Mouse (Mus musculus): ENCODE results near the gene Tmem213. TPM values are rescaled to one million over a fixed set of nuclear protein-coding genes. Genes with fewer than 3 reads are reported as not detected.

Tmem213 gene
- polyA plus RNA-seq, 1 experiment: 2.6 TPM

GRCm38 (mm10) chr6:38108449-38108848 lies 606 bp upstream of the Tmem213 start:
- Histone ChIP-seq H3K4me3 (replicated peaks; ENCODE audit: extremely low read depth, low read depth, low read length) (no peak overlapping the region), H3K4me1 (ENCODE audit: control insufficient read depth, insufficient read depth, low read length) (no peaks in the 10 kb centered on the region; the same call in 1 of the 2 replicates)
- 76% methylated on average over 5 of the region's 5 CpGs for WGBS
- TF ChIP-seq CTCF (IDR thresholded peaks at IDR 0.05; ENCODE audit: insufficient read depth, low read length) (no peak), POLR2A (IDR thresholded peaks at IDR 0.05; ENCODE audit: borderline replicate concordance, extremely low read depth, low read depth, low read length) (no peak)
- DNase-seq: no peak

GRCm38 (mm10) chr6:38109871-38110270 lies 816 bp downstream of the Tmem213 start:
- H3K4me3 ChIP-seq (replicated peaks; ENCODE audit: extremely low read depth, low read depth, low read length): no peak overlapping the region
- TF ChIP-seq POLR2A (IDR thresholded peaks at IDR 0.05; ENCODE audit: borderline replicate concordance, extremely low read depth, low read depth, low read length) (no peak), CTCF (IDR thresholded peaks at IDR 0.05; ENCODE audit: insufficient read depth, low read length) (no peak)
- 15% methylated on average over 9 of the region's 9 CpGs for WGBS

DNA sequence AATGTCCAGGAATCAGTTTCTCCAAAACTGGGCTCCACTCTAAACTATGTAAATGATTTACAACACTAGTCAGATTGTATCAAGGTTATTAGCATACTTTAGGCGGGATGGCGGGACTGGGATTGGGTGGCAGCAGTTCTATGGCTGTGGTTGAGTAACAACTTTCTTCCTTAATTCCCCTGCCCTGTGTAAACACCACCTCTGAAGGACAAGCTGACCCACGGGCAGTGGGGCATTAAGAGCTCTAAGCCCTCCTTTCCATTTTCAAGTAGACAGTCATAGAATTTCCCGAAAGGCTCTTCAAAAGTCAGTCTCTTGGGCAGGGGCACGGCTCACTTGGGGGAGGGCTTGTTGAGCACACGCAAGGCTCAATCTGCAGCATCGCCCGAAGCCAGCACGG lies 1.8 kb downstream of the Tmem213 start:
- no peak for DNase-seq
- 63% methylated on average over 9 of the region's 9 CpGs for WGBS
- no peaks in the 10 kb centered on the region; the same call in 1 of the 2 replicates for H3K4me1 ChIP-seq (ENCODE audit: control insufficient read depth, insufficient read depth, low read length)
- H3K4me3 ChIP-seq (replicated peaks; ENCODE audit: extremely low read depth, low read depth, low read length): no peak overlapping the region
- TF ChIP-seq CTCF (IDR thresholded peaks at IDR 0.05; ENCODE audit: insufficient read depth, low read length): no peak
- TF ChIP-seq POLR2A (IDR thresholded peaks at IDR 0.05; ENCODE audit: borderline replicate concordance, extremely low read depth, low read depth, low read length): no peak

More at GRCm38 (mm10) chr6:38109871-38110270, 816 bp downstream of the Tmem213 start:
- no peak for DNase-seq
- H3K4me1 ChIP-seq (ENCODE audit: control insufficient read depth, insufficient read depth, low read length): no peaks in the 10 kb centered on the region; the same call in 1 of the 2 replicates

- 47% methylated on average over 4 of the region's 4 CpGs for WGBS
- TF ChIP-seq POLR2A (IDR thresholded peaks at IDR 0.05; ENCODE audit: borderline replicate concordance, extremely low read depth, low read depth, low read length) (no peak), CTCF (IDR thresholded peaks at IDR 0.05; ENCODE audit: insufficient read depth, low read length) (no peak)
- no peak for DNase-seq
- Histone ChIP-seq H3K4me1 (ENCODE audit: control insufficient read depth, insufficient read depth, low read length) (no peaks in the 10 kb centered on the region), H3K4me3 (replicated peaks; ENCODE audit: extremely low read depth, low read depth, low read length) (no peak overlapping the region)
Measured at GRCm38 (mm10) chr6:38116107-38116770, 7.2 kb downstream of the Tmem213 start.

GRCm38 (mm10) chr6:38118341-38118740 lies 9.3 kb downstream of the Tmem213 start:
- no peak for DNase-seq
- H3K4me1 ChIP-seq (ENCODE audit: control insufficient read depth, insufficient read depth, low read length): 0 out of 2 replicates have a peak, but pooled peaks cover 3% of the 10 kb centered on the region
- H3K4me3 ChIP-seq (replicated peaks; ENCODE audit: extremely low read depth, low read depth, low read length): no peak overlapping the region
- TF ChIP-seq CTCF (IDR thresholded peaks at IDR 0.05; ENCODE audit: insufficient read depth, low read length): no peak
- TF ChIP-seq POLR2A (IDR thresholded peaks at IDR 0.05; ENCODE audit: borderline replicate concordance, extremely low read depth, low read depth, low read length): no peak
- WGBS: 54% methylated on average over 6 of the region's 6 CpGs

- DNase-seq: no peak
- Histone ChIP-seq H3K4me1 (ENCODE audit: control insufficient read depth, insufficient read depth, low read length) (0 out of 2 replicates have a peak, but pooled peaks cover 5% of the 10 kb centered on the region), H3K4me3 (replicated peaks; ENCODE audit: extremely low read depth, low read depth, low read length) (no peak overlapping the region)
- TF ChIP-seq POLR2A (IDR thresholded peaks at IDR 0.05; ENCODE audit: borderline replicate concordance, extremely low read depth, low read depth, low read length) (no peak), CTCF (IDR thresholded peaks at IDR 0.05; ENCODE audit: insufficient read depth, low read length) (no peak)
- 46% methylated on average over 9 of the region's 9 CpGs for WGBS
Measured at GRCm38 (mm10) chr6:38120681-38121371, 11.8 kb downstream of the Tmem213 start.

DNA sequence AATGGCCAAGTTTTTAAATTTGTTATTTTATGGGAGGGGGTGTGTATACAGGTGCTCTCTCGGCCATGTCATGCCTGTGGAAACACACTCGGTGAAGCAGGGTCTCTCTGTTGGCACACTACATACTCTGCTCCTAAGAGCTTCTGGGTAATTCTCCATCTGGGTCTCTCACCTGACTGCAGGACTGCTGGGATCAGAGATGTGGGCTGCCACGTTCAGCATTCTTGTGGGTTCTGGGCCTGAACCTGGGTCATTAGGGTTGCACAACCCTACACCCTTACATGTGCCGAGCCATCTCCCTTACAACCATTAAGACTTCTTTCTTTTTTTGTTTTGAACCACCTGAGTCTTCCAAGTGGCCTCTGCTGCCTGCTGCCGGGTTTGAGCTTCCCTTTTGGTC lies 12.8 kb downstream of the Tmem213 start:
- no peak for DNase-seq
- Histone ChIP-seq H3K4me1 (ENCODE audit: control insufficient read depth, insufficient read depth, low read length) (0 out of 2 replicates have a peak, but pooled peaks cover 5% of the 10 kb centered on the region), H3K4me3 (replicated peaks; ENCODE audit: extremely low read depth, low read depth, low read length) (no peak overlapping the region)
- no peak for TF ChIP-seq CTCF (IDR thresholded peaks at IDR 0.05; ENCODE audit: insufficient read depth, low read length)
- TF ChIP-seq POLR2A (IDR thresholded peaks at IDR 0.05; ENCODE audit: borderline replicate concordance, extremely low read depth, low read depth, low read length): no peak
- WGBS: 78% methylated on average over 5 of the region's 5 CpGs

DNA sequence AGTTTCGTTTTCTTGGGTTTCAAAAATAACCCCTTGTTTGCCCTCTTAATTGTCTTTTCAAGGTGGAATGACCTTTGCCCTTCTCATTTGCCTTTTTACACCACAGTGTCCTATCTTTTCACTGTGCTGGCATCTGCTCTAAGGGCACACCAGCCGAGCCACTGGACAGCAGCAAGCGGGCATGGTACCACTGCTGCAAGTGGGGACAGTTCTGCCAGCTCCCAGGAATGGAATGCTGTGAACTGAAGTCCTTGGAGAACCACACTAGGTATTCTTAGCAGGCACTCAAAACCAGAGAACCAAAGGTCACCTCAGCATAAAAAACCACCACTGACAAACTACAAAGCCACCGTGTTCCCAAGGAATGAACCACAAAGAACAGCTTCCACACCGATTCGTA lies 13.7 kb downstream of the Tmem213 start:
- Histone ChIP-seq H3K4me3 (replicated peaks; ENCODE audit: extremely low read depth, low read depth, low read length) (no peak overlapping the region), H3K4me1 (ENCODE audit: control insufficient read depth, insufficient read depth, low read length) (0 out of 2 replicates have a peak, but pooled peaks cover 5% of the 10 kb centered on the region)
- DNase-seq: no peak
- no peak for TF ChIP-seq CTCF (IDR thresholded peaks at IDR 0.05; ENCODE audit: insufficient read depth, low read length)
- no peak for TF ChIP-seq POLR2A (IDR thresholded peaks at IDR 0.05; ENCODE audit: borderline replicate concordance, extremely low read depth, low read depth, low read length)
- 64% methylated on average over 6 of the region's 6 CpGs for WGBS

GRCm38 (mm10) chr6:38123471-38124206 lies 14.6 kb downstream of the Tmem213 start:
- DNase-seq: no peak
- 69% methylated on average over 18 of the region's 18 CpGs for WGBS
- H3K4me1 ChIP-seq (ENCODE audit: control insufficient read depth, insufficient read depth, low read length): 0 out of 2 replicates have a peak, but pooled peaks cover 5% of the 10 kb centered on the region
- H3K4me3 ChIP-seq (replicated peaks; ENCODE audit: extremely low read depth, low read depth, low read length): no peak overlapping the region
- no peak for TF ChIP-seq CTCF (IDR thresholded peaks at IDR 0.05; ENCODE audit: insufficient read depth, low read length)
- TF ChIP-seq POLR2A (IDR thresholded peaks at IDR 0.05; ENCODE audit: borderline replicate concordance, extremely low read depth, low read depth, low read length): no peak

Data from lung, adult 2 months (tissue).